Mouse (Mus musculus): ENCODE data around the gene Sema3e. TPM values are rescaled to one million over a fixed set of nuclear protein-coding genes. Genes with fewer than 3 reads are reported as not detected.

Sema3e gene
- polyA plus RNA-seq, 1 experiment from 2014 or later = 1.0 TPM

DNA sequence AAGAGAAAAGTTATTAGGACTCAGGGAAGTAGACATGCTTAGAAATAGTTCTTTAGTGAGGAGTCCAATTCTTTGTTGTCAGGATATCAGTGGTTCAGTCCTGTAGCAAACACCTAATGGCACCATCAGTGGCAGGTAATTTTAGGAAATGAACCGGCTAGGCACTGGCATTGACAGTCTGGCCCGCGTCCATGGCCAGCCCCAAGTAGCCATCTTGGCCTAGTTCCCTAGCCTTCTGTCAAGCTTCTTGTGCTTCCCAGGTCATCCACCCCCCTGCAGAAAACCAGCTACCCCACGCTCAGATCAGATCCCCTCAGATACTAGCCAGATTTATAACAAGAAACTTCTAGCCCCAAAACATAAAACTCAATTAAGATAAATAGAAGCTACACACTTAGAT, 235.1 kb downstream of the Sema3e start:
- H3K9ac ChIP-seq (ENCODE audit: low read depth, low read length) = no peak overlapping the region
- H3K4me1 ChIP-seq (replicated peaks; ENCODE audit: control insufficient read depth, insufficient read depth, low read length) = no peaks in the 10 kb centered on the region
- TF ChIP-seq CTCF (IDR thresholded peaks at IDR 0.05; ENCODE audit: low read depth) = no peak
- no peaks in the 10 kb centered on the region for H3K36me3 ChIP-seq (ENCODE audit: control insufficient read depth, insufficient read depth)
- no peak overlapping the region for H3K27ac ChIP-seq (ENCODE audit: low read depth, low read length)
- 93% methylated on average over 4 of the region's 4 CpGs for WGBS
- H3K4me2 ChIP-seq (replicated peaks; ENCODE audit: low read depth) = no peak overlapping the region
- H3K27me3 ChIP-seq (replicated peaks; ENCODE audit: control insufficient read depth, insufficient read depth, low read length) = no peaks in the 10 kb centered on the region
- H3K4me3 ChIP-seq (ENCODE audit: low read depth, low read length) = no peak overlapping the region
- no peak for ATAC-seq
- H3K9me3 ChIP-seq (ENCODE audit: control insufficient read depth) = no peaks in the 10 kb centered on the region

- Histone ChIP-seq H3K9ac (ENCODE audit: low read depth, low read length) (no peak overlapping the region), H3K27ac (ENCODE audit: low read depth, low read length) (no peak overlapping the region), H3K4me2 (replicated peaks; ENCODE audit: low read depth) (no peak overlapping the region), H3K9me3 (ENCODE audit: control insufficient read depth) (no peaks in the 10 kb centered on the region), H3K4me1 (replicated peaks; ENCODE audit: control insufficient read depth, insufficient read depth, low read length) (no peaks in the 10 kb centered on the region), H3K4me3 (ENCODE audit: low read depth, low read length) (no peak overlapping the region), H3K27me3 (replicated peaks; ENCODE audit: control insufficient read depth, insufficient read depth, low read length) (no peaks in the 10 kb centered on the region), H3K36me3 (ENCODE audit: control insufficient read depth, insufficient read depth) (no peaks in the 10 kb centered on the region)
- WGBS = 83% methylated on average over 2 of the region's 2 CpGs
- TF ChIP-seq CTCF (IDR thresholded peaks at IDR 0.05; ENCODE audit: low read depth) = no peak
- ATAC-seq = no peak
Measured at GRCm38 (mm10) chr5:14267400-14267799, 242.3 kb downstream of the Sema3e start.

Other genes starting within 250 kb of the Sema3e start
- not detected in 2 replicates for gene Speer3, start 233.7 kb upstream of the Sema3e start, polyA plus RNA-seq (2015; fragmentation: Nextera tagmentation; extraction: Ambion mirVana)

Data from intestine, postnatal 0 days (tissue).